Mouse (Mus musculus) forebrain, embryonic 13.5 days (tissue): ENCODE data around the gene Bcl2l12. TPM values are rescaled to one million over a fixed set of nuclear protein-coding genes. Genes with fewer than 3 reads are reported as not detected.

Source experiments
- ATAC-seq: fragments of 200-750 bp; cut with Nextera tagmentation; 2 replicates; pipeline ENCODE4 v1.8.0; 2017
- H3K27ac ChIP-seq: fragments of 300-500 bp; sonication (generic); 2 replicates; pipeline ENCODE4 v1.5.1; 2015; ENCODE audit warnings: inconsistent platforms, mild to moderate bottlenecking, moderate library complexity
- H3K27me3 ChIP-seq: fragments of 300-500 bp; sonication (generic); 2 replicates; pipeline ENCODE4 v1.6.1; 2015; ENCODE audit warnings: mild to moderate bottlenecking, inconsistent platforms
- H3K36me3 ChIP-seq: fragments of 300-500 bp; sonication (generic); 2 replicates; pipeline ENCODE4 v1.6.1; 2015; ENCODE audit warnings: mild to moderate bottlenecking, inconsistent platforms; ENCODE audit not compliant: poor library complexity, severe bottlenecking
- H3K4me1 ChIP-seq: fragments of 300-500 bp; sonication (generic); 2 replicates; pipeline ENCODE4 v1.6.1; 2015; ENCODE audit warnings: inconsistent platforms
- H3K4me2 ChIP-seq: fragments of 300-500 bp; sonication (generic); 2 replicates; pipeline ENCODE4 v1.6.1; 2015; ENCODE audit warnings: inconsistent platforms, mild to moderate bottlenecking, moderate library complexity
- H3K4me3 ChIP-seq: fragments of 300-500 bp; sonication (generic); 2 replicates; pipeline ENCODE4 v1.5.1; 2015; ENCODE audit warnings: mild to moderate bottlenecking, inconsistent platforms
- H3K9ac ChIP-seq: fragments of 300-500 bp; sonication (generic); 2 replicates; pipeline ENCODE4 v1.6.1; 2015; ENCODE audit warnings: mild to moderate bottlenecking, inconsistent platforms
- H3K9me3 ChIP-seq: fragments of 300-500 bp; sonication (generic); replicated peaks from 2 replicates; pipeline ENCODE4 v1.6.1; 2016; ENCODE audit warnings: inconsistent platforms
- WGBS: fragments of 180-500 bp; shearing (Covaris S2); methylation state at CpG from one replicate; pipeline ENCODE4 v1.1.7; 2015; 5-methylcytosine and 5-hydroxymethylcytosine counted together
- polyA plus RNA-seq: library from polyadenylated mRNA; unstranded; fragments of >200 nt; fragmentation: Nextera tagmentation; extraction: Ambion mirVana; gene quantifications from 2 replicates; pipeline ENCODE4 v1.2.1, GENCODE M21; 2015

Gene Bcl2l12
- polyA plus RNA-seq, 1 experiment from 2014 or later = 40.5 TPM

- Histone ChIP-seq H3K9me3 (no peaks in the 10 kb centered on the region), H3K4me1 (peaks cover 38% of the 10 kb centered on the region), H3K4me3 (peak overlapping the region; percentile 96), H3K27ac (peak overlapping the region; percentile 93), H3K36me3 (peaks cover 39% of the 10 kb centered on the region), H3K27me3 (no peaks in the 10 kb centered on the region), H3K4me2 (peak overlapping the region; percentile 73), H3K9ac (peak overlapping the region; percentile 34)
- WGBS = 71% methylated on average over 7 of the region's 7 CpGs
- no peak for ATAC-seq
These were observed 14.3 kb downstream of the Bcl2l12 start for GRCm38 (mm10) chr7:44983944-44984832.

GRCm38 (mm10) chr7:44983085-44983484 is 15.4 kb downstream of the Bcl2l12 start:
- H3K4me1 ChIP-seq = peaks cover 30% of the 10 kb centered on the region
- no peak for ATAC-seq
- 0 out of 2 replicates have a peak overlapping the region, but pooled peaks have one; percentile 25 for H3K27ac ChIP-seq
- H3K9me3 ChIP-seq = no peaks in the 10 kb centered on the region
- no peaks in the 10 kb centered on the region for H3K27me3 ChIP-seq
- H3K4me2 ChIP-seq = peak overlapping the region; percentile 73; the same call in 1 of the 2 replicates
- 28% methylated on average over 6 of the region's 6 CpGs for WGBS
- H3K36me3 ChIP-seq = peaks cover 48% of the 10 kb centered on the region
- H3K4me3 ChIP-seq = 0 out of 2 replicates have a peak overlapping the region, but pooled peaks have one; percentile 1
- H3K9ac ChIP-seq = no peak overlapping the region

GRCm38 (mm10) chr7:44981539-44981938 is 17.0 kb downstream of the Bcl2l12 start:
- Histone ChIP-seq H3K4me1 (peaks cover 25% of the 10 kb centered on the region), H3K4me3 (no peak overlapping the region), H3K4me2 (no peak overlapping the region), H3K9me3 (no peaks in the 10 kb centered on the region), H3K27me3 (no peaks in the 10 kb centered on the region), H3K36me3 (peaks cover 63% of the 10 kb centered on the region), H3K27ac (no peak overlapping the region), H3K9ac (no peak overlapping the region)
- no peak for ATAC-seq
- 93% methylated on average over 8 of the region's 8 CpGs for WGBS

- no peak overlapping the region for H3K27ac ChIP-seq
- H3K9ac ChIP-seq = no peak overlapping the region
- ATAC-seq = no peak
- H3K4me2 ChIP-seq = no peak overlapping the region
- no peak overlapping the region for H3K4me3 ChIP-seq
- WGBS = 97% methylated on average over 3 of the region's 3 CpGs
- peaks cover 17% of the 10 kb centered on the region for H3K4me1 ChIP-seq
- no peaks in the 10 kb centered on the region for H3K9me3 ChIP-seq
- H3K36me3 ChIP-seq = peaks cover 71% of the 10 kb centered on the region
- H3K27me3 ChIP-seq = no peaks in the 10 kb centered on the region
These were observed 20.2 kb downstream of the Bcl2l12 start for GRCm38 (mm10) chr7:44978300-44978699.

- Histone ChIP-seq H3K27me3 (no peaks in the 10 kb centered on the region), H3K4me3 (peak overlapping the region; percentile 51; the same call in 1 of the 2 replicates), H3K9me3 (no peaks in the 10 kb centered on the region), H3K27ac (peak overlapping the region; percentile 91), H3K36me3 (peaks cover 48% of the 10 kb centered on the region), H3K4me1 (peaks cover 34% of the 10 kb centered on the region), H3K9ac (peak overlapping the region; percentile 71; the same call in 1 of the 2 replicates), H3K4me2 (peak overlapping the region; percentile 84)
- 18% methylated on average over 6 of the region's 6 CpGs for WGBS
- no peak for ATAC-seq
These were observed 23.4 kb downstream of the Bcl2l12 start for GRCm38 (mm10) chr7:44975117-44975419.

- Histone ChIP-seq H3K4me1 (peaks cover 34% of the 10 kb centered on the region), H3K4me3 (peak within 1 kb of the TSS; percentile 51), H3K4me2 (peak within 1 kb of the TSS; percentile 84), H3K27ac (peak within 1 kb of the TSS; percentile 91), H3K9ac (peak within 1 kb of the TSS; percentile 71), H3K9me3 (no peaks in the 10 kb centered on the region), H3K36me3 (peaks cover 43% of the 10 kb centered on the region), H3K27me3 (no peaks in the 10 kb centered on the region)
- under 1% methylated on average over 22 of the region's 22 CpGs for WGBS
- ATAC-seq = peak; percentile 59
These were observed 24.0 kb downstream of the Bcl2l12 start, which contains the start of gene Cpt1c for GRCm38 (mm10) chr7:44974383-44975116. Gene Cpt1c, minus strand, starts transcription at chr7:44974851.

GRCm38 (mm10) chr7:44973415-44974130 is 24.9 kb downstream of the Bcl2l12 start:
- peaks cover 34% of the 10 kb centered on the region for H3K4me1 ChIP-seq
- H3K36me3 ChIP-seq = peaks cover 33% of the 10 kb centered on the region
- peak overlapping the region; percentile 71 for H3K9ac ChIP-seq

GRCm38 (mm10) chr7:44971142-44971541 is 27.4 kb downstream of the Bcl2l12 start:
- peak overlapping the region; percentile 73 for H3K27ac ChIP-seq
- H3K4me3 ChIP-seq = peak overlapping the region; percentile 50
- WGBS = 69% methylated on average over 7 of the region's 7 CpGs
- H3K9ac ChIP-seq = peak overlapping the region; percentile 45
- H3K27me3 ChIP-seq = no peaks in the 10 kb centered on the region
- no peak for ATAC-seq
- H3K4me2 ChIP-seq = peak overlapping the region; percentile 71
- peaks cover 34% of the 10 kb centered on the region for H3K4me1 ChIP-seq
- no peaks in the 10 kb centered on the region for H3K9me3 ChIP-seq
- H3K36me3 ChIP-seq = peaks cover 29% of the 10 kb centered on the region

More at GRCm38 (mm10) chr7:44973415-44974130, 24.9 kb downstream of the Bcl2l12 start:
- Histone ChIP-seq H3K4me3 (peak overlapping the region; percentile 51), H3K9me3 (no peaks in the 10 kb centered on the region), H3K27me3 (no peaks in the 10 kb centered on the region), H3K27ac (peak overlapping the region; percentile 91), H3K4me2 (peak overlapping the region; percentile 84)
- WGBS = 31% methylated on average over 14 of the region's 14 CpGs
- no peak for ATAC-seq

GRCm38 (mm10) chr7:44970231-44970691 is 28.3 kb downstream of the Bcl2l12 start:
- H3K4me1 ChIP-seq = peaks cover 32% of the 10 kb centered on the region
- H3K4me3 ChIP-seq = peak overlapping the region; percentile 50
- peak overlapping the region; percentile 45 for H3K9ac ChIP-seq
- H3K4me2 ChIP-seq = peak overlapping the region; percentile 71
- ATAC-seq = peak; percentile 96
- WGBS = under 1% methylated on average over 36 of the region's 36 CpGs
- peak overlapping the region; percentile 73 for H3K27ac ChIP-seq
- H3K27me3 ChIP-seq = no peaks in the 10 kb centered on the region
- no peaks in the 10 kb centered on the region for H3K9me3 ChIP-seq
- H3K36me3 ChIP-seq = peaks cover 29% of the 10 kb centered on the region

GRCm38 (mm10) chr7:44966638-44967037 is 31.9 kb downstream of the Bcl2l12 start:
- Histone ChIP-seq H3K9me3 (no peaks in the 10 kb centered on the region), H3K4me2 (no peak overlapping the region), H3K4me1 (peaks cover 10% of the 10 kb centered on the region), H3K36me3 (peaks cover 62% of the 10 kb centered on the region), H3K27me3 (no peaks in the 10 kb centered on the region), H3K27ac (no peak overlapping the region), H3K9ac (no peak overlapping the region), H3K4me3 (no peak overlapping the region)
- 85% methylated on average over 15 of the region's 15 CpGs for WGBS
- ATAC-seq = no peak

- H3K9ac ChIP-seq = no peak overlapping the region
- peaks cover 68% of the 10 kb centered on the region for H3K36me3 ChIP-seq
- H3K4me1 ChIP-seq = peaks cover 3% of the 10 kb centered on the region
- no peaks in the 10 kb centered on the region for H3K27me3 ChIP-seq
- H3K4me2 ChIP-seq = no peak overlapping the region
- no peak overlapping the region for H3K27ac ChIP-seq
- no peaks in the 10 kb centered on the region for H3K9me3 ChIP-seq
- no peak for ATAC-seq
- H3K4me3 ChIP-seq = no peak overlapping the region
- 87% methylated on average over 7 of the region's 7 CpGs for WGBS
These were observed 32.5 kb downstream of the Bcl2l12 start for GRCm38 (mm10) chr7:44965975-44966374.
